Mouse (Mus musculus) frontal cortex, postnatal 25 days (tissue): ENCODE results near the gene Tsc1.

Experiments
- DNase-seq, 2 experiments: peaks; one replicate each; pipeline ENCODE4 v3.0.0; 2022; ENCODE audit warnings: low spot score in 2 of 2

Tsc1 gene

GRCm38 (mm10) chr2:28727786-28728404 lies 86.9 kb downstream of the Tsc1 start:
- no peak for DNase-seq

- DNase-seq, result no peak
Measured at GRCm38 (mm10) chr2:28730676-28731075, 89.6 kb downstream of the Tsc1 start.

GRCm38 (mm10) chr2:28737112-28737511 lies 96.1 kb downstream of the Tsc1 start:
- DNase-seq, result no peak

- no peak for DNase-seq
Measured at GRCm38 (mm10) chr2:28740159-28740558, 99.1 kb downstream of the Tsc1 start.
